Mouse (Mus musculus) lung, postnatal 4 days (tissue): ENCODE data around the gene Slc27a1.

ENCODE experiments used
- DNase-seq, 2 experiments: peaks; one replicate each; pipeline ENCODE4 v3.0.0; 2021

Slc27a1 gene

DNA sequence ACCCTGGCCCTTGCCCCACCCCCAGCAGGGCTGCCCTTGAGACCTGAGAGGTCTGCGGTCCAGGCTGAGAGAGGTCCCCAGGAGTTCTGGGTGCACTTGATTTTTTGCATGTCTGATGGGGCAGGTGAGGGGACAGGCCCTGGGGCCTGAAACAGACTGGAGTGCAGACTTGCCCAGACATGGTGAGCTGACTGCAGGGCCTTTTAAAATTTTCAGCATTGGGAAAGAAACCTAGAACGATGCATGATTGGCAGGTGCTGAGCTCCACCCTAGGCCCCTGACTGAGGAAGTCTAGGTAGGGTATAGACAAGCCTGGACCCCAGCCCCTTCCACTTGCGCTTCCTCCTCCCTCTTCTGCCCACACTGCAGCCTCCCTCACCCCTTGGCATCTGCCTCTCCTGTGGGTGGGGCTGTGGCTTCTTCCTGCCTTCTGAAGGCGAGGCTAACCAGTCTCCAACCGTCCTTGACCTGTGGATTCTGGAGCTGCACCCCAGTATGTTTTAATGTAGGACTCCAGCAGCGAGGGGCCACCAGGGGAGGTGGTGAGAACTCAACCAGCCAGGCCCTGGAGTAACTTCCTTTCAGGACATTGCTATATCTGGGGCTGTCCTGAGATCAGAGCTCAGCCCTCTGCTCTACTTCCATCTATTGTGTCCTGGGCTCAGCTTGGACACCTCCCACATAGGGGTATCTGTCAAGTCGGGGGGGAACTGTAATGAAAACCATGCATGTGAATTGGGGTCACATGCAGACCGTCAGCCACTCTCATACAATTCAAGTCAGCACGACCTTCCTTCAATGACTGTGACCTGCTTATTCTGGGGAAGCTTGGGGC, 58.8 kb downstream of the Slc27a1 start:
- peak; percentile 44 to 54 for DNase-seq

DNA sequence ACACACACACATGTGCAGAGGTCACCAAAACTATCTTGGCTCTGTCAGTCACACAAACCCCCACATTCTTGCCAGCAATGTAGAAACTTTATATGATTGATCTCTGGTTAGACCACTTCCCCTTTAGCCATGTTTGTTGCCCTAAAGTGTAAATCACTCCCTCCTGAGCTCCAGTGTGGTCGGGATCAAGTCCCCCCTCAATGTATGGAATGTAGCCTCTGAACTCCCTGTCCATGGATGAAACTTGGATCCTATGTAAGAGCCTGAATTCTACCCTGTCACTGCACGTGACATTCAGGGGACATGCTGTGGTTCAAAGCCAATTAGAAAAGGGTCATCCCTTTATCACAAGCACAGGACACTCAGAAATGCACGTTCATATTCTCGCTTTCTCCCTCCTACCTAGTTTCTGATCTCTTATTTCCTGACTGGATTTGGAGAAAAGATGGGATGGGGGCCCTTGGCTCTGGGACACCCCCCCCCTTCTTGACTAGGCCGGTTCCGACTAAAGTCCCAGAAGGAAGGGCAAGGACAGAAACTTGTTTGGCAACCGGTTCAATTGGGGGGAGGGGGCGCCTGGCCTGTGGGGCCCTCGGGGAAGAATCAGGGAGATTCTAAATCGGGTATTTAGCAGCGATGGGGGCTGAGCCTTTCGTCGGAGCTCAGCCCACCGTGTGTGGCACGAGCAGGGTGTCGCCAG, 59.9 kb downstream of the Slc27a1 start:
- peak in 1 of 2 experiments; percentile 13 for DNase-seq

DNA sequence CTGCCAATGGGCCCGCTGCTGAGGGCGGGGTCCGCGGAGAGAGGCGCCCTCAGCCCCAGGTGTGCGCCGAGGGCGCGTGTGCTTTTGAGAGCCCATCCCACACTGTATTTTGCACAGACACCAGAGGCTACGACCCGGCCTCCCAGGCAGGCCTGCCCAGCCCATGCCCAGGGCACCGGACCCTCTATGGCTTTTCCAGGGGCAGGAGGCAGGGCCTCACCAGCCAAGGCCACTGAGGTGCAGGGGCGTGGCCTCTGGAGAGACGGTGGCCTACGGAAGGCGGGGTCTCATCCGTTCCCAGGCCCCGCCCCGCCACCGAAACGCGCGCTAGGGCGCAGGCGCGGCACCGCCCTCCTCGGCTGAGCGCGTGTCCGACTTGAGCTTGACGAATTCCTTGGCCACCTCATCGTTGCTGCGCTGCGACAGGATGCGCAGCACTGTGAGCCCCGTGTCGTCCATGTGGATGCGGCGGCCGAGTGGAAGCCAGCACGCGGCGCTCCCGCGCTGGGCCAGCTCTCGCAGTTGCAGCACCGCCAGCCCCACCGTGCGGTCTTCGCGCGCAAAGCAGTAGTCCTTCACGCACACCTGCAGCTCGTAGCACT, 60.5 kb downstream of the Slc27a1 start:
- peak; percentile 97 for DNase-seq

DNA sequence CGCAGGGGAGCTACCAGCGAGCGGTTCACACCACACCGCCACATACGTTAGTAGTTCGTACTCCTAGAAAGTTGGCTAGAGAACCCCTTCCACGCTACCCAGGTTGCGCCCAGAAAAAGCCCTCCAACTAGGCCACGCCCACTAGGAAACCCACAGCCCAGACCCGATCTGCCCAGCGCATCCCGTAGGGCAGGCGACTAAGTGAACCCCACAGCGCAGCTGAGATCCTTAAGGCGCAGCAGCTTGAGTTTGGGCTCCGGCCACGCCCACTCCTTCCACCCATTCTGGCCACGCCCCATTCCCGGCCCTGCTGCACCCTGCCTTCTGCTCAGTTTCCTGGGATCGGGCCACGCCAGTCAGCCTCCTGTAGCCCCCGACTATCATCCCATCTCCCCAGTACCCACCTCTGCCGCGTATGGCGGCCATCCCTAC, 61.1 kb downstream of the Slc27a1 start:
- DNase-seq, result peak; percentile 57 to 69

DNA sequence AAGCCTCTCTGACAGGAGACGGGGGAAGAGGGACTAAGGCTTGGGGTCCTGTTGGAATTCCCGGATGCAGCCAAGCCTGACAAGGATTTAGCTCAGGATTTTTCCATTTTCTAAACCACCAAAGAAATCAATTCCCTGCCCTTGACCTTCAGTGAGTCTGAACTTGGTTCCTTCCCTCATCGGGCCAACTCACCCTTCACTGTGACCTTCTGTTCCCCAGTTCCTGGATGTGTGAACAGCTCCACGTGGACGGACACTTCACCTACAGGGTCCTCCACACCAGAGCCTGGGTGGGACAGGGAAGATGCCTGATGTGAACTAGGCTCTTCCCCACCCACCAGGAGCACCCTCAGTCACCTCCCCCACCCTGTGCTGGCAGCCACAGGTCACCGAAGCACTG, 62.1 kb downstream of the Slc27a1 start:
- DNase-seq, result no peak

DNA sequence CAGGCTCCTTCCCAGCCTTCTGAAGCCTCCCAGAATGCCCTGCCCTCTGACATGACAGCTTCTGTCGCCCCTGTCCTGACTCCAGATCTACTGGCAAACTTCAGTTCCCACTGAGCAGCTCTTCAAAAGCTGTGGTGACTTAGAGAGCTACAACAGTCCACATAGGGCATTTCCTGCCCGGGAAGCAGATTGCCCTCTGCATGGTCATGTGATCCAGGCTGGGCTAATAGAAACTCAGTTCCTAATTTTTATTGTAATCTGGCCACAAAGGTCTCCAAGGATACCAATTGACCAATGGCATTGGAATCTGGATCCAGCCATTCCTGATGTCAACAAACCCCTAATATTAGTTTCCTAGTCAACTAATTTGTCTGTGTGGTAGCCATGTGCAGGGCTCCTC, 63.2 kb downstream of the Slc27a1 start:
- DNase-seq, result no peak

DNA sequence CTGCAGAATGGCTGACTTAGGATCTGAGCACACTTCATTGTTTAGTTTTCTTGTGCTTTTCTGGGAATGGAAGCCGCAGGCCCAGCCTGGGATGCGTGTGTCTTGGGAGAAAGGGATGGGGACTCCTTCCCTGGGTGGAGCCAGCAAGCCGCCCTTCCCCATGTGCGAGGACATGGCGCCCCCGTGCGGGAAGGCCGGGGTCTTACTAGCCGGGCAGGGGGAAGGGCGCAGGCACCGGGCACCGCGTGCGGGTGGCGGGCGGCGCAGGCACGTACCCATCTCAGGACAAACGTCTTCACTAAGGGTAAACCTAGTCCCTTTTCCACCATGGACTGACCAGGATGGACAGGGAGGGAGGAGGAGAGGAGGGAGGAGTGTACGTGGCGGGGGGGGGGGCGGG, 64.5 kb downstream of the Slc27a1 start:
- DNase-seq, result peak; percentile 66 to 80

DNA sequence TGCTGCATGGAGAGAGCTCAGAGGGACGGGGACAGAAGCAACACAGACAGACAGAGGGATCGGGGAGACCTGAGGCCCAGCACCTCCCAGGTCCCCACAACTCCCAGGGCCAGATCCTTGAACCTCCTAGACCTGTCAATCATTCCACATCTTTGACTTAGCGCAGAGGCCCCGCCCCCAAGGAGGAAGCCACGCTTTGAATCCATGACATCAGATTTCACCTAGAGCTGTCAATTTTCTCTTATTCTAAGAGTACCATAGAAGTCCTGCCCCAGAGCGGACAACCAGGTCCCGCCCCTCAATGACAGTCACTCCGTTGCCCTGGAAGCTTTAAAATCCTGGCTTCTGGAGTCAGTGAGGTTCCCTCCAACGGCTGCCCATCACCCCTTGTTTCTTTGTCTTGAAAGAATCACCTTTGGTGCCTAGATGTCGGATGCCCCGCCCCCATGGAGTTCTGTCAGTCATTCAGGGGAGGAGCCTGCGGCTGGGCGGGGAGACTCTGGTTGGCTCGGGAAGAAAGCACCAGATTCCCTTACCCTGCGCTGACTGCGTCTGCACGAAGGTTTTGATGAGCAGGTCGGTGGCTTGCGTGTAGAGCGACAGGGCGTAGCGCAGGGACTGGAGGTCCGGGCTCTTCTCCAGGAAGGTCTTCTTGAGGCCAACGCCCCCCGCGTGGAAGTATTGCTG, 65.4 kb downstream of the Slc27a1 start:
- DNase-seq, result peak; percentile 54 to 69
